ENCODE assay signal across 8 mouse cellular contexts in the genomic region with DNA sequence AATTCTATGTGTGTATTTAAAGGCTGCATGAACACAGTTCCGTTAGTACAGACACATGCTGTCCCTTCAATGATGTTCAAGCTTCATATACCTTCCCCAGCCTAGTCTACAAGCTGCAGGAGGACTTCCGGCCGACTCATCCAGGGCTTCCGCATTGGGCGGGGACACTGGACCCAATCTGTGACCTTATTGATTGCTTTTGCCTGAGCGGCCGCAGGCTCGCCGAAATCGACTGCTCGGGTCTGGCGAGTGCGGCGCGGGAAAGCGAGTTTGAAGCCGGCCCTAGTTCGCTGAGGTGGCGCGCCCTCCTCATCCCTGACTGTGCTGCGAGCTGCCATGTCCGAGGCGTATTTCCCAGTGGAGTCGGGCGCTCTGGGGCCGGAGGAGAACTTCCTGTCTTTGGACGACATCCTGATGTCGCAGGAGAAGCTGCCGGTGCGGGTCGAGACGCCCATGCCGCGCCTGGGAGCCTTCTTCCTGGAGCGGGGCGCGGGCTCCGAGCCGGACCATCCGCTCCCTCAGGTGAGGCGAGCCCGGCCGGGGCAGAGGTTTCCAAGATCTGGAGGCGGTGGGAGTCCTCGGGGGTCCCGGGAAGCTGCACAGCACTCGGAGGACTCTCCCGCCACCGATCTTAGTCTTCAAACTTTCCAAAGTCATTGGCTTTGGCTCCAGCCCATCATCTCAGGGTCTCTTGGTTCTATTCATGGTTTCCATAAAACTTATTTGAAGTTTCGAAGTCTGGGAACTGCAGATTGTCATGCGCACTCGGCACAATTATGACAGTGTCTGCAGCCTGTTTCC. TPM values are rescaled to one million over a fixed set of nuclear protein-coding genes. Genes with fewer than 3 reads are reported as not detected.
DNase-seq lines count a peak whose midpoint lies in the region; ATAC-seq and TF ChIP-seq lines count a peak whose summit lies in the region.

Gins3 (plus strand) TSS at position 192 of the 801 bp plus-strand sequence.

- DNase-seq in T-cell, adult 2 months (ENCODE audit: low spot score), result peak; percentile 91
- DNase-seq in cerebellum, postnatal 36 days, result peak; percentile 93 to 95
- peak; percentile 93 for DNase-seq in gastrocnemius, adult 18-20 months (ENCODE audit: low spot score)
- DNase-seq in hindbrain, postnatal 0 days (ENCODE audit: low spot score), result peak; percentile 97
- peak; percentile 88 to 91 for DNase-seq in left cerebral cortex, adult 2 months (ENCODE audit: extremely low spot score in 1 of 2, low spot score in 2 of 2)
- DNase-seq in right cerebral cortex, adult 2 months (ENCODE audit: low spot score in 2 of 2), result peak; percentile 93
- peak; percentile 93 for DNase-seq in urinary bladder, postnatal 14 days (ENCODE audit: low spot score)

- ATAC-seq in hindbrain, postnatal 0 days, result peak; percentile 96
- peak; percentile 99 for ATAC-seq in megakaryocyte, adult 5-6 weeks (ENCODE audit: poor library complexity, severe bottlenecking)

- H3K9me3 ChIP-seq in hindbrain, postnatal 0 days (ENCODE audit: low read length), result no peaks in the 10 kb centered on the region

- H3K4me1 ChIP-seq in hindbrain, postnatal 0 days (ENCODE audit: insufficient read depth, low read length), result no peaks in the 10 kb centered on the region

- no peaks in the 10 kb centered on the region for H3K27me3 ChIP-seq in hindbrain, postnatal 0 days (ENCODE audit: insufficient read depth, low read length)

- H3K4me2 ChIP-seq in hindbrain, postnatal 0 days (ENCODE audit: low read depth, low read length), result peak within 1 kb of the TSS; percentile 78

- H3K9ac ChIP-seq in hindbrain, postnatal 0 days (replicated peaks; ENCODE audit: low read length), result peak within 1 kb of the TSS; percentile 53

- no peak for TF ChIP-seq CTCF in hindbrain, postnatal 0 days (IDR thresholded peaks at IDR 0.05; ENCODE audit: low read depth)
- TF ChIP-seq CTCF in left cerebral cortex, adult 2 months (IDR thresholded peaks at IDR 0.05), result no peak; the same call in 1 of the 2 replicates

- under 1% methylated on average over 50 of the region's 52 CpGs for WGBS in hindbrain, postnatal 0 days

- intact Hi-C loops in left cerebral cortex, adult 2 months (cut with DNase I), result no loop called here

- H3K36me3 ChIP-seq in hindbrain, postnatal 0 days (ENCODE audit: insufficient read depth, low read length), result no peaks in the 10 kb centered on the region

- H3K4me3 ChIP-seq in hindbrain, postnatal 0 days (ENCODE audit: low read length), result peak within 1 kb of the TSS; percentile 66
- H3K4me3 ChIP-seq in left cerebral cortex, adult 2 months, result peak within 1 kb of the TSS; percentile 82

- no peak within 1 kb of the TSS for H3K27ac ChIP-seq in hindbrain, postnatal 0 days
- no peak within 1 kb of the TSS for H3K27ac ChIP-seq in left cerebral cortex, adult 2 months

RNA-seq across cellular contexts. Expression of gene Gins3, which starts in this region (rescaled TPM):
- total RNA-seq in gastrocnemius, adult 18-20 months (2021), result under 1 TPM; 0.38 to 0.66 TPM
- total RNA-seq in hindbrain, postnatal 0 days (2014; rRNA removed), result 2.9 and 4.4 TPM in 2 replicates
- polyA plus RNA-seq in hindbrain, postnatal 0 days (2015; fragmentation: Nextera tagmentation; extraction: Ambion mirVana), result 5.1 and 5.9 TPM in 2 replicates
- 1 to 10 TPM; 2.8 to 3.3 TPM for total RNA-seq in left cerebral cortex, adult 2 months (2021)
- total RNA-seq in megakaryocyte, adult 5-6 weeks (2015), result 12.2 and 16.9 TPM in 2 replicates
- 17.2 and 17.3 TPM in 2 replicates for total RNA-seq in megakaryocyte, adult 5-6 weeks (2017)

Comparison
In these comparisons a context has a peak if more than half of its experiments do, and no peak if none do; other contexts are left out.
1. Peak in DNase-seq in gastrocnemius, adult 18-20 months; RNA of the gene not detected or under 1 TPM.